In the genomic region with DNA sequence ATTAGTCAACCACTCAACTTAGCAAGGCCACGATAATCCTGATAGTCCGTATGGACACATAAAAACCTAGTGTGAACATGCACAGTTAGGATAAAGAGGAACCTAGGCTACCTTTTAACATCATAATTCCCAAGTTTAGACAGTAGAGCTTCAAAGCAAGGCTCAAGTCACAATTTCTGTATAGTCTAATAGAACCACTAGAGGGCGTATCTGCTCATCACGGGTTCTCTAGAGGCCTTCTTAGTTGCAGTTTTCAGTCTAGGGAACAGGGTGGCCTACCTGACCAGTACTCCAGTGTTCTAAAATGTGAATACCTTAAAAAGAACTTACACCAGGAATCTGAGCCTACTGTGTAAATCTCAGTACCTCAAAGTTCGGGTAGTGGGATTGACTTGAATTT, we compare ENCODE assay signal across 8 mouse cellular contexts. TPM values are rescaled to one million over a fixed set of nuclear protein-coding genes. Genes with fewer than 3 reads are reported as not detected.
DNase-seq lines count a peak whose midpoint lies in the region; ATAC-seq lines count a peak whose summit lies in the region.

No protein-coding gene starts in this region.

- no peak overlapping the region for H3K27ac ChIP-seq in kidney, embryonic 14.5 days (ENCODE audit: low read depth, low read length)

- ATAC-seq in kidney, embryonic 14.5 days (ENCODE audit: low FRiP score, low TSS enrichment): 0 out of 2 replicates have a peak, but pooled peaks have one; percentile 17
- peak; percentile 73 to 85 for ATAC-seq in hematopoietic stem cell, adult 5-6 weeks (replicated peaks in 1 of 2; ENCODE audit: insufficient read depth in 1 of 2, low FRiP score in 2 of 2, low TSS enrichment in 1 of 2, low read depth in 1 of 2, poor library complexity in 2 of 2, severe bottlenecking in 2 of 2)

- H3K9ac ChIP-seq in kidney, embryonic 14.5 days (ENCODE audit: low read depth, low read length): no peak overlapping the region

- H3K4me1 ChIP-seq in kidney, embryonic 14.5 days (ENCODE audit: control insufficient read depth, insufficient read depth, low read length): no peaks in the 10 kb centered on the region

- H3K9me3 ChIP-seq in kidney, embryonic 14.5 days (ENCODE audit: control insufficient read depth, low read length): no peaks in the 10 kb centered on the region

- no peak overlapping the region for H3K4me3 ChIP-seq in kidney, embryonic 14.5 days (ENCODE audit: low read length)

- H3K27me3 ChIP-seq in kidney, embryonic 14.5 days (ENCODE audit: control insufficient read depth, insufficient read depth, low read length): no peaks in the 10 kb centered on the region

- DNase-seq in kidney, adult 11 months: no peak
- peak; percentile 34 to 36 for DNase-seq in B cell, adult 2 months
- DNase-seq in MN1 (ENCODE audit: low spot score): peak; percentile 68
- peak; percentile 74 for DNase-seq in retina, postnatal 1 day
- DNase-seq in urinary bladder, adult 18-20 months (ENCODE audit: low spot score in 2 of 2): no peak
- no peak for DNase-seq in adrenal gland, postnatal 4 days (ENCODE audit: low spot score in 2 of 2)

- WGBS in kidney, embryonic 14.5 days: 58% methylated on average over 5 of the region's 5 CpGs

- H3K4me2 ChIP-seq in kidney, embryonic 14.5 days (replicated peaks; ENCODE audit: low read depth, low read length): no peak overlapping the region

- H3K36me3 ChIP-seq in kidney, embryonic 14.5 days (ENCODE audit: control insufficient read depth, insufficient read depth, low read length): peaks cover 49% of the 10 kb centered on the region

RNA-seq across cellular contexts. Expression of a gene that starts 0.9 kb away (rescaled TPM):
- polyA plus RNA-seq in kidney, embryonic 14.5 days (2014; fragmentation: Nextera tagmentation; extraction: Ambion mirVana): 0.26 TPM in 1 of 2 replicates, not detected in the other
- 0.55 TPM in 1 of 2 replicates, not detected in the other for total RNA-seq in hematopoietic stem cell, adult 5-6 weeks (2017)
- total RNA-seq in adrenal gland, postnatal 4 days (2021): under 1 TPM; 0.51 to 0.73 TPM

RNA-seq across cellular contexts. Expression of a gene that starts 7.9 kb away (rescaled TPM):
- polyA plus RNA-seq in kidney, embryonic 14.5 days (2014; fragmentation: Nextera tagmentation; extraction: Ambion mirVana): 52.2 and 77.2 TPM in 2 replicates
- total RNA-seq in hematopoietic stem cell, adult 5-6 weeks (2017): 24.8 and 56.9 TPM in 2 replicates
- 10 to 100 TPM; 81.9 to 82.2 TPM for total RNA-seq in adrenal gland, postnatal 4 days (2021)

RNA-seq across cellular contexts. Expression of a gene that starts 12.4 kb away (rescaled TPM):
- polyA plus RNA-seq in kidney, embryonic 14.5 days (2014; fragmentation: Nextera tagmentation; extraction: Ambion mirVana): 6.5 and 7.8 TPM in 2 replicates
- total RNA-seq in hematopoietic stem cell, adult 5-6 weeks (2017): not detected in 2 replicates
- total RNA-seq in adrenal gland, postnatal 4 days (2021): 10 to 100 TPM in 1 of 2 experiments, 1 to 10 TPM in 1; 2.7 to 50.2 TPM

RNA-seq across cellular contexts. Expression of a gene that starts 19.5 kb away (rescaled TPM):
- polyA plus RNA-seq in kidney, embryonic 14.5 days (2014; fragmentation: Nextera tagmentation; extraction: Ambion mirVana): not detected in 2 replicates
- total RNA-seq in hematopoietic stem cell, adult 5-6 weeks (2017): not detected in 2 replicates
- not detected for total RNA-seq in adrenal gland, postnatal 4 days (2021)

RNA-seq across cellular contexts. Expression of a gene that starts 55.1 kb away (rescaled TPM):
- polyA plus RNA-seq in kidney, embryonic 14.5 days (2014; fragmentation: Nextera tagmentation; extraction: Ambion mirVana): 47.8 and 48.1 TPM in 2 replicates
- 11.7 and 29.2 TPM in 2 replicates for total RNA-seq in hematopoietic stem cell, adult 5-6 weeks (2017)
- total RNA-seq in adrenal gland, postnatal 4 days (2021): 10 to 100 TPM; 33.9 to 44.6 TPM

Comparison
In these comparisons a context has a peak if more than half of its experiments do, and no peak if none do; other contexts are left out.
1. DNase-seq: peak in B cell, adult 2 months (2 of 2), MN1 (single experiment) and retina, postnatal 1 day (single experiment); none in kidney, adult 11 months (single experiment), urinary bladder, adult 18-20 months (0 of 2) and adrenal gland, postnatal 4 days (0 of 2).